Mouse (Mus musculus) mouse embryonic stem cell (cell line): ENCODE measurements at regions not wholly inside any gene's neighbourhood (a gene's known extent, or its start where the extent isn't known, plus 50 kb on each side); places are given as distances from the start of the nearest gene placed in this dataset.

ENCODE experiments used
- in situ Hi-C, 2 experiments: fragments of 300-500 bp; cut with MboI; formaldehyde crosslinking; loops; 1 replicate in 1 of 2; 3 replicates in 1 of 2; pipeline ENCODE4 v1.14.3; 2019 to 2020; ENCODE audit warnings: low sequenced_read_pairs in 2 of 2, low pct_unique_long_range_greater_than_20kb in 1 of 2, mixed read lengths in 1 of 2; ENCODE audit not compliant: unreplicated experiment in 1 of 2

DNA sequence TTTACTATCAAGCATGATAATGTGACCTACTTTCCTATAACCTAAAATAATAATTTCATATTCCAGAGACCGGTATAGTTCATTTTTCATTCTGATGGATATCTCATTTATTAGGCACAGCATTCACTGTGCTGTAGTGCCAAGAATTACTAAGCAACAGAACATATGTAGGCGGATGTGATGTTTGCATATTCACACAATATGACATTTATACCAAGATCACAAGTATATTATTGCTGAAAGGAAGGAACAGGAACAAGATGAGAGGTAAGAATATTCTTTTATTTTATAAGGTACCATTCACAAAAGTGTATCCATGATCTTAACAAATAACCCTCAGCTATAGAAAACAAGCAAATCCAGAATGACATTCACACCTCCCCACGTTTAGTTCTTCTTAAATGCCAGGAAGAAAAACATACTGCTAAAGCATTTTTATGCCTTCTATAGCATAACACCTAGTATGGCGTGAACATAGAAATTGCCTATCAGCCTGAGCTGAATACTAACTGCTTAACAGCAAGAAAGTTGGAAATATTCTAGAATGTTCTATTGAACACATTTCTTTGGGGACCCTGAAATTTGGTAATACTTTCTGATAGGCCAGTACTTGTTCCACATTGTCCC, 1062.8 kb upstream of the Acvr2a start:
- in situ Hi-C loops, result no loop called here

DNA sequence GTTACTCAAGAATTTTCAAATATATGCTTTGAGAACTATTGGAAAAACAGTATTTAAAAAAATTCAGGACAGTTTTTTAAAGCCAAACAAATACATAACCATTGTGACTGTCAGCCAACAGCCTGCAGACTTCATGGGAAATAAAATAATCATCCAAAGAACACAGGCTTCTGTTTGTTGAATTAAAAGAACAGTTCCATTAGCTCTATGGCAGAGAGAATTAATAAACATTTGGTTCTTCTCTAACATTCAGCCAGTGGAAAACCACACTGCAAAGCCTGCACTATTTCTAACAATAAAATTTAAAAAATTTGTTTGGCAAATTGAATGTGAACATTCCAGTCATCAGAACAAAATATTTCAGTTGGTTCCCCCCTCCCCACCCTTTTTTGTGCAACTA, 1058.2 kb upstream of the Acvr2a start:
- in situ Hi-C loops, result no loop called here

DNA sequence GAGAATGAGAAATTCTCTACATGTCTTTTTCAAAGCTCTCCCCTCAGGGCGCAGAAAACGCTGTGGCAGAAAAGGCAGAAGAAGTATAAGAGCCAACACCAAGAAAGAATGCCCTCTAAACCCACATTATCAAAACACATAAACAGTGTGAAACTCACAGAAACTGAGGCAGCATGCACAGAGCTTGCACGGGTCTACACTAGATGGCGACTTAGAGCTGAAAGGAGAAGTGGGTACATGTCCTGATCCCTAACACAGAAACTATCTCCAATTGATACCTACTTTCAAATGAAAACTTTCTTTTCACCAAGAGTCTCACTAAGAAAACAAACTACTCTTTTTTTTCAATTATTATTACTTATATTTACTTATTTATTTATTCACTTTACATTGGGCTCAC, 1057.7 kb upstream of the Acvr2a start:
- in situ Hi-C loops, result no loop called here

DNA sequence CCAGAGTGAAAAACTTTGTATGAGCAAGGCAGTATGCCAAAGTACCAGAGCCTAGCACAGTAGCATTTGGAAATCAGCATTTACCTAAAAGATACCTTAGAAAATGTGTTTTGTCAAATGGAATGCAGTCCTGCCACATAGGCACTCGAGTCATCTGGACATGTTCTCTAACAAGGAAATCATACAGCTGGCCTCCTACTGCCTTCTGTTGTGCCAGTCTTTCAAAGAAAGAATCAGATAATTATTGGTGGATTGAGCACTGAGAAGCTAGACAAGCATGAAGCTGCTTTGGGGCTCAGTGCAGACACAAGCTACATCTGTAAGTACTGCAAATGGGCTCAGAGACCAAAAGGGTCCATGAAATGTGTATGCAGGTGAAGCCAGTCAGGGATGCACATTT, 1038.1 kb upstream of the Acvr2a start:
- in situ Hi-C loops, result loop anchor here (25.0 kb wide), 1 partner anchor 1112 kb away; no protein-coding TSS in a partner anchor

DNA sequence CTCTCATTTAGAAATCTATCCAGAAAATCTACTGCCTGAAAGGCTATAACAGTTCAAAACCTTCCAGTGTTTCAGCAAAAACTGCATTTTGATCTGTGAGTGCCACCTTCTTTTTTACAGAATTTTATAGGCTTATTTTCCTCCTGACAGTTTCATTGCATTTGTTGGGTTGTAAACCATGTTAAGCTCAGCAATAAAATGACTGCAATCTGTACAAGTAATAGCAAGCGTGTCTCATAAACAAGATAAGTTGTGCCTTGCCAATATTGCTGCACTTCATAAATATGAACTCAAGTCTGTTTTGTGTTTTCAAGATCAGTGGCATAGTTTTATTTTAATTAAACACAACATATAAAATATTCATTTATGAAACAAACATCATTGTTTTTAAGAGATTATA, 1036.9 kb upstream of the Acvr2a start:
- in situ Hi-C loops, result loop anchor here (25.0 kb wide), 1 partner anchor 1110 kb away; no protein-coding TSS in a partner anchor

DNA sequence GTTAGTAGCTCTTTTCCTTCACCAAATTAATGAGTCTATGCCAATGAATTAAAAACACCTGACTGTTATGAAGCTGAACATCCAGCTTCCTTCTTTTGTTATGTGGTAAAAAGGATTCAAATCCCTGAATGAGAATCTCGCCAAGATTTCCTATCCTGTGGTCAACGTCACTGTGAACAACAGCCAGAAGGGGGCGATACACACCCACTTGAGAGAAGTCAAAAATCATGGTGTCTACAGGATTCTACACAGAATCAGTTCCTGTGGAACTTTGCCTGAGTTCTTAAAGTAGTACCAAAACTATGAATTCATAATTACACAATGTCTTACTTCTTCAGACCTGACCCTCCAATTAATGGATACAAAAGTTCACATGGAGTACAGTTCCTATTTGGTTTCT, 1028.1 kb upstream of the Acvr2a start:
- in situ Hi-C loops, result loop anchor here (25.0 kb wide), 1 partner anchor 1101 kb away; no protein-coding TSS in a partner anchor

DNA sequence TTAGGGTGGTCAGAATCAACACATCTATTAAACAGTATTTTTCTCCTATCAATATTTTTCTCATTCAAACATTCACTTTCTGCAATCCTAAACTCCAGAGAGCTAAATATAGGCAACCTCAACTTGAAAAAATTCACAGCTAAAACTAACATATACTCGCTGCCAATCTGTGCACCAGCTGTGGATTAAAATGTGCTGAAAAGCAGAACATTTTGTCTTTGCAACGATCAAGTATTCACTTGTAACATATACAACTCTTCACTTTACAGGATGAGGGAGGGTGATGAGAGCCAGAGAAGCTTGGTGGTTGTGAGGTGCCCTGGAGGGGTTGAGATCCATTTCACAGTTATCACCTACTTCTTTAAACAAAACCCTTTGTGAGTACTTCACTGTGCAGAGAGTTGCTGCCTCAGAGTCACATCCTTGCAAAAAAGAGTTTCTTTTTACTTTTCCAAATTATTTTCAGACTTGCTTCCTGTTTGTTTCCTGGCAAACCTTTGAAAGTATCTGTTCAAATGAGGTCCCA, 991.1 kb upstream of the Acvr2a start:
- in situ Hi-C loops, result no loop called here

DNA sequence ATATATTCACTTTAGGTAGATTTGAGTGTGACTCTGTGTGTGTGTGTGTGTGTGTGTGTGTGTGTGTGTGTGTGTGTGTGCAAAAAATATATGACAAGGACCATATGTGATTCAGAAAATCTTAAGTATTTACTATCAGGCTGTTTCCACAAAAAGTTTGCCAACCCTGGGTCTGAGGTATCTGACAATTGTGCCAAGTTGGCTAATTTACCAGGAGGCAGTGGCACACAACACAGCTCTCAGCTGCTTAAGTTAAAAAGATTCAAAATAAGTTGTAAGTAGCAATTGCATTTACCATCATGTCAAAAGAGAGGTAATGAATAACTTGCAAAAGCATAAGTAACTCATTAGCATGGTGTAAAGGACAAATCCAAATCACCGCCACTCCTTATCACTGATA, 981.4 kb upstream of the Acvr2a start:
- in situ Hi-C loops, result no loop called here

DNA sequence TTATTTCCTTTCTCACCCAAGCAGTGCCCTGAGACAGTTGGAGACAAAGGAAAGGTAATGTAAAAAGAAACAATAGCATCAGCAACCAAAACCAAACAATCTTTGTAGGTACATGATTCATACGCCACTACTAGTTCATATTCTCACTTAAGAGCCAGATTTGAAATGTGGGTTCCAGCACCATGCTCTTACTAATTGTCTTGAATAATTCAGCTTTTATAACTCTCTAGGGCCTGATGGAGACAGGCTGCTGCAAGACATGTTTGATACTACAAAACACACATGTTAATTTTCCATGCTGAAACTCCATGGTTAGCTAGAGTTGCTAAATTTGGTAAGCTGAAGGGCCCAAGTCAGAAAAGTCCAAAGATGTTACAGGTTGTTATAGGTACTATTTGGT, 980.4 kb upstream of the Acvr2a start:
- in situ Hi-C loops, result no loop called here

DNA sequence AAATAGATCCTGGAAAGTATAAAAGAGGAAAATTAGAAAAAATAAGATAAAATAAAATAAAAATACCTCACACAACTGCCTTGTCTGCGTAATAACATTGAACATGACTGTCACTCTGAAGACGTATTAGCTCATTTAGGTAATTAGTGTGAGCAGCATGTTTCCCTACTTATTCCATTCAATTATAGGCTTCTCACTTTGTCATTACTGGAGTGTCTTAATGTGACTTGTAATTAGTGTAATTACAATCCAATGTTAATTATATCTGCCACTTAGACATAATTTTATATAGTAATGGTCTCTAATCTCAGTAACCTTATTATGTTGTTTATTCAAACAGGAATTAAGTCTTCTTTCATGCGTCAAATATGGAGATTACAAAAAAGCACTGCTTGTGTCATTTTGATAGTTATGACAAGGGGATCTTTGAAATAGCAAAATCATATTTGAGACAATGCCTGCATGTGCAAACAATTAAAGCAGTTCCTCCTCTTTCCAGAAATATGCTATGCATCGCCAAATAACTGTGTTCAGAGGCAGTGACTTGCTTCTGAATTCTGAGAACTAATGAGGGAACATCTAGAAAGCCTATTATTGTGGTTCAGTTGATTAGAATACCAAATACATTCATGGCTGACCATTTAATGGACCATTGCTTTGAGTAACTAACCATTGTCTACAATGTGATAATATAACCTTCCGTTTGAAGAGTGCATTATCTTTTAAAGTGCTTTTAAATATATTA, 979.7 kb upstream of the Acvr2a start:
- in situ Hi-C loops, result no loop called here

DNA sequence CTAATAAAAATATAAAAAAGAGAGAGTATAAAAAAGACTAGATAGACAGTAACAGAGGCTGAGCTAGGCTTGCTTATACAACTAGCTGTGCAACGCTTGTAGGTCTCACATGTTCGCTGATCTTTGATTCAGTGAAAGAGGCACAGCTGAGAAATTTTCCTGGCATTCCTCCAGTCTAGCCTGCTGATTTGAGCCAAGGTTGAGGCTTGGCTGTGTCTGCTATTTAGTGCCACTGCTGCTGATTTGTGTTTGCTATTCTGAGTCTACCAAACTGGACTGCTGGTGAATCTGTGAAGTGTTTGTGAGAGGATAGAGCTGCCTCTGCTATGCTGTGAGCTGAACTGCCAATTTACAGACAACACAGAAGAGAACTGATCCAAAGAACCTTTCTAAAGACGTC, 956.7 kb upstream of the Acvr2a start:
- in situ Hi-C loops, result no loop called here

DNA sequence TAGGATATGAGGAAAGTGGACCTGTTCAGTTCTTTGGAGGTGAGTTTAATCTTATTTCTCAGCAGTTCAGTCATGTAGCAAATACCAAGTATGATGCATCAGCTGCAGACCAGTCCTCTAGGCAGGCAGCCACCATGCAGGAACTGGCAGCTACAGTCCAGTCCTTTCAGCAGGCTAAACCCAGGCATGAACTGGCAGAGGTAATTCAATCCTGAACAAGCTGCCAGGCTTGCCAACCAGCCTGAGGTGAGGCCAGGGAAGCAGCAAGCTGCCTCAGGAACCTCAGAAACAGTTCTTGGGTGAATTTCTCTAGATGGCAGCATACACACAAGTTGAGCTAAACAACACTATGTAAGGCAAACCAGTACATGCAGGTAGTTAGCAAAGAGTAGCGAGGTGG, 951.5 kb upstream of the Acvr2a start:
- in situ Hi-C loops, result no loop called here

DNA sequence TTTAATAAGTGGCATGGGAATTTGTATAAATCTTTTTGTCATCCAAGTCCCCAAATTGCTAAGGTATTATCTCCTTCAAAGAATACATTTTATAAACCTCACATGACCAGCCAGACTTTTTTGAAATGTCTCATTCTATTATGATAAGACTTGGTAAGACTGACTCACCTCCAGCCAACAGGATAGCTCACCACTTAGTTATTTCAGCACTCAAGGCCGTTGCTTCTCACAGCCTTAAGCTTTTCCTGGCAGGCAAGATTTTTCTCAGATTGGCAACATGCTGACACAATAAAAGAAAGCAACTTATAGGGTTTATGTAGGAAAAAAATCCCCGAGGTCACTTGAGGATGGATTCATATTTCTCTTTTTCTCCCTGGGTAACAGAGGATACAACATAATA, 935.9 kb upstream of the Acvr2a start:
- in situ Hi-C loops, result no loop called here

DNA sequence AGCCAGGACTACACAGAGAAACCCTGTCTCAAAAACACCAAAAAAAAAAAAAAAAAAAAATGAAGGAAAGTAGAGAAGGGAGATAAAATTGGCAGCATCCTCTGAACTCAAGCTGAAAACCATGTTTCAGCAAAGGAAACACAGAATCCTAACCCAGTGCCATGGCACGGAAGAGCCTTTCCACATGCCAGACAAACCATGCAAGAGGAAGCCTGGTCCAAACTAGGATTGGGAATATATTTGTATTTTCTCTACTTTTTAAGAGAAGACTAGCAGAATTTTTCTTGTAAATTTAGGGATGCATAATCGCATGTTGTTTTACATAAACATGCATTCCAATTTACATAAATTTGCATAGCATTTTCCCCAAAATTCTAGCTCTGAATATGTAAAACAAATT, 934.8 kb upstream of the Acvr2a start:
- in situ Hi-C loops, result no loop called here

DNA sequence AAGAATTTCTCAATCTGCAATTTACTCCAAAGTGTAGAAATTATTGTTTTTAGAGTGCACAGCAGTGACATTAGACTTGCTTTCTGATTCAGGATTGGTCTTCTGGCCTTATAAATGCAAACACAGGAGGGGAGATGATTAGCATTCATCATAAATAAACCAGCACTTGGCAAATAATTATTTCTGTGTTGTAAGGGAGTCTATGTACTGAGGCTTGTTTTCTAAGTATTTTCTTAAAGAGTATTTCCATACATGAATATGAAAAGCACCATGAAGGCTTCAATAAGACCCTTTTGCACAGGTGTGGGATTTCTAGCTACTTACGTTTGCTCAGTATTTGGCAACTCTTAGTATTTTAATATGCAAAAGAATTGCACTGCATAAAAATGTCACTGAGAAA, 934.1 kb upstream of the Acvr2a start:
- in situ Hi-C loops, result no loop called here

DNA sequence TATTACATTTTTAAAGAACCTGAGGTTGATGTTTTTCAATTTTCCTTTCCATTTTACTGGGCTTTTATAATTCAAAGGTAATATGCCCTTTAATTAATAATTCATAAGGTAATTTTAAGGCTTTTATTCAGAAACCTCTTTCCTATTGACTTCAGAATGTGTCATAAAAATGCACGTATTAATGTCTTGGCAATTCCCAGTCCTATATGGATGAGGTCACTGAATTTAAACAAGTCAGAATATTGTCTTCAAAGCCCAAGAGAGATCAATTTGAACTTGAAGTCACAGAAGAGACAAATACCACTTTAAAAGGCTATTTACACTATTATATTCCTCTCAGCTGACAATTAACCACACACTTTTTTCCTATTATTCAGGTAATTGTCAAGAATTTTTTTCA, 925.7 kb upstream of the Acvr2a start:
- in situ Hi-C loops, result no loop called here

DNA sequence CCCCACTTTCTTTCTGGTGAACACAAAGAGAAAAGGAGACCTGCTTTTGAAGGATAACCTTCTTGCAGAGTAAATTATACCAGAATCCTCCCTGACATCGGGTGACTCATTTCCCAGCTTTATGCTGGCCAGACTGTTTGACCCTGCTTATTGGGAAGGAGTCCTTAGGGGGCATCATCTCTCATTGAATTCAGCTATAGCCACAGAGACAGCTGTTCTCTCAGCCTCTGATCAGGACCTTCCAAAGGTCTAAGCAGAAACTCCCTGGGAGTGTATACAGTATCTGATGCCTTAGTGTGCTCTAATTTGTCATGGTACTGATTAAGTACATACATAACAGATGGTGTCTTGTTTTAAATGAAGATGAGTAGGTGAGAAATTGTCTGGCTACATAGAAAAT, 922.5 kb upstream of the Acvr2a start:
- in situ Hi-C loops, result no loop called here

DNA sequence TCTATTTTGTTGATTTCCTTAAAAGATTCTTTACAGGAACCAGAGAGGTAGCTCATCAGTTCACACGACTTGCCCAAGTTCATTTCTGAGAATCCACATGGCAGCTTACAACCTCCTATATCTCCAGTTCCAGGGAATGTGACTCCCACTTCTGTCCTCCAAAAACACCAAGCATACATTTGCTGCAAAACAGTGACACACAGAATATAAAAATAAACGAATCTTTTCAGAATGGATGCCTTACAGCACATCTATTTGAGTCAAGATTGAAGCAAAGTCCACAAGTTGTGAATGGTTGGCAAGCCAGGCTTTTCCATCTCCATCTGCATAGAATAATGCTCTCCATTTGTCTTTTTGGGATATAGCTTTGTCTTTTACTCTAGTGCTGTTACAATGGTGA, 921.0 kb upstream of the Acvr2a start:
- in situ Hi-C loops, result no loop called here

DNA sequence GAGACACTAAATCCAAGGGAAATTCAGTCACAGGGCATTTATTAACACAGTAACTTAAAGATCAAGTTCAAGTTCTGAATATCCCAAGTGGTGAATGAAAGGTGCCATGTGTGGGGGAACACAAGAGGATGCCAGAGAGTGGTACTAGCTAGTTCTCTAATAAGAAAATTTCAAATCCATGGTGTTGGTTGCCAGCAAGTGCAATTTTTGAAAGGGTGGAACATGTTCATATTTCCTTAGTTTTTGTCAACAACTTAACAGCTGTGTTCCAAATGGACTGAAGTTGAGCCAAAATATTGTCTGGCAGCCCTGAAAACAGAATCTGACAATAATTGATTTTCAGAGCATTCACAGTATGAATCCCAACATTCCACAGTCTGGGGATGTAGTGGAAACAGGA, 919.1 kb upstream of the Acvr2a start:
- in situ Hi-C loops, result no loop called here

DNA sequence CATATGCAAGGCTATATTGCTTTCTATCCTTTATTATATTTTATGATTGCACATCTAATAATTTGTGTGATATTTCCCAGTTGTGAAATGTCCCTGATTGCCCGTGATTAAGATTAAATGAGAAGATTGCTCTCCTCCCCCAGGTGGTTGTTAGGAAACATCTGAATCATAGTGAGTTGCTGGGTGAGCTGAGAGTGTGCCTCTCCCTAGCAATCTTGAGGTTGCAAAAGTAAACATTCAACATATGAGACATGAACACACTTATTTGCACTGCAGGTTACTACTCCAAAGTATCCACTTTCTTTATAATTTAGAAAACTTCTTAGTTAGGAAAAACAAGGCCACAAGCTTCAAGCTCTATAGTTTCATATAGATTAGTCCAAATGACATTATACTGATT, 899.6 kb upstream of the Acvr2a start:
- in situ Hi-C loops, result no loop called here
